Mouse (Mus musculus): Measurements from ENCODE around the gene Fyb.

The Fyb gene

GRCm38 (mm10) chr15:6522653-6523167 is at the start of gene Fyb:
Gene Fyb, plus strand, starts transcription at chr15:6522853.
- Histone ChIP-seq H3K4me1 (replicated peaks; ENCODE audit: low read depth, low read length) (no peaks in the 10 kb centered on the region), H3K27me3 (ENCODE audit: insufficient read depth, low read length) (no peaks in the 10 kb centered on the region), H3K36me3 (ENCODE audit: insufficient read depth, low read length) (no peaks in the 10 kb centered on the region), H3K4me3 (replicated peaks; ENCODE audit: low read length) (no peak within 1 kb of the TSS), H3K9me3 (ENCODE audit: low read length) (peaks cover 11% of the 10 kb centered on the region)
- TF ChIP-seq NANOG (IDR thresholded peaks at IDR 0.05; ENCODE audit: borderline replicate concordance, low read length) (no peak), POU5F1 (IDR thresholded peaks at IDR 0.05; ENCODE audit: borderline replicate concordance, low read length) (no peak), CTCF (conservative IDR thresholded peaks at IDR 0.05; ENCODE audit: low read length) (no peak)

GRCm38 (mm10) chr15:6483561-6483960 is 39.1 kb upstream of the Fyb start:
- TF ChIP-seq CTCF (conservative IDR thresholded peaks at IDR 0.05; ENCODE audit: low read length) (no peak), POU5F1 (IDR thresholded peaks at IDR 0.05; ENCODE audit: borderline replicate concordance, low read length) (no peak), NANOG (IDR thresholded peaks at IDR 0.05; ENCODE audit: borderline replicate concordance, low read length) (no peak)
- no peaks in the 10 kb centered on the region for H3K4me1 ChIP-seq (replicated peaks; ENCODE audit: low read depth, low read length)
- H3K27me3 ChIP-seq (ENCODE audit: insufficient read depth, low read length) = no peaks in the 10 kb centered on the region
- no peak overlapping the region for H3K4me3 ChIP-seq (replicated peaks; ENCODE audit: low read length)
- no peaks in the 10 kb centered on the region for H3K9me3 ChIP-seq (ENCODE audit: low read length)
- no peaks in the 10 kb centered on the region for H3K36me3 ChIP-seq (ENCODE audit: insufficient read depth, low read length)

GRCm38 (mm10) chr15:6492386-6492785 is 30.3 kb upstream of the Fyb start:
- TF ChIP-seq CTCF (conservative IDR thresholded peaks at IDR 0.05; ENCODE audit: low read length) = no peak
- TF ChIP-seq POU5F1 (IDR thresholded peaks at IDR 0.05; ENCODE audit: borderline replicate concordance, low read length) = no peak
- no peak for TF ChIP-seq NANOG (IDR thresholded peaks at IDR 0.05; ENCODE audit: borderline replicate concordance, low read length)
- Histone ChIP-seq H3K4me3 (replicated peaks; ENCODE audit: low read length) (no peak overlapping the region), H3K4me1 (replicated peaks; ENCODE audit: low read depth, low read length) (no peaks in the 10 kb centered on the region), H3K9me3 (ENCODE audit: low read length) (no peaks in the 10 kb centered on the region), H3K27me3 (ENCODE audit: insufficient read depth, low read length) (no peaks in the 10 kb centered on the region), H3K36me3 (ENCODE audit: insufficient read depth, low read length) (no peaks in the 10 kb centered on the region)

- Histone ChIP-seq H3K9me3 (ENCODE audit: low read length) (no peaks in the 10 kb centered on the region), H3K4me1 (replicated peaks; ENCODE audit: low read depth, low read length) (no peaks in the 10 kb centered on the region), H3K4me3 (replicated peaks; ENCODE audit: low read length) (no peak overlapping the region), H3K36me3 (ENCODE audit: insufficient read depth, low read length) (no peaks in the 10 kb centered on the region), H3K27me3 (ENCODE audit: insufficient read depth, low read length) (no peaks in the 10 kb centered on the region)
- no peak for TF ChIP-seq NANOG (IDR thresholded peaks at IDR 0.05; ENCODE audit: borderline replicate concordance, low read length)
- TF ChIP-seq CTCF (conservative IDR thresholded peaks at IDR 0.05; ENCODE audit: low read length) = no peak
- TF ChIP-seq POU5F1 (IDR thresholded peaks at IDR 0.05; ENCODE audit: borderline replicate concordance, low read length) = no peak
Measured at GRCm38 (mm10) chr15:6498396-6499070, 24.1 kb upstream of the Fyb start.

- Histone ChIP-seq H3K9me3 (ENCODE audit: low read length) (no peaks in the 10 kb centered on the region), H3K4me3 (replicated peaks; ENCODE audit: low read length) (no peak overlapping the region), H3K27me3 (ENCODE audit: insufficient read depth, low read length) (no peaks in the 10 kb centered on the region), H3K36me3 (ENCODE audit: insufficient read depth, low read length) (no peaks in the 10 kb centered on the region), H3K4me1 (replicated peaks; ENCODE audit: low read depth, low read length) (no peaks in the 10 kb centered on the region)
- TF ChIP-seq CTCF (conservative IDR thresholded peaks at IDR 0.05; ENCODE audit: low read length) = no peak
Measured at GRCm38 (mm10) chr15:6500787-6501186, 21.9 kb upstream of the Fyb start.

- Histone ChIP-seq H3K4me3 (replicated peaks; ENCODE audit: low read length) (no peak overlapping the region), H3K4me1 (replicated peaks; ENCODE audit: low read depth, low read length) (no peaks in the 10 kb centered on the region), H3K27me3 (ENCODE audit: insufficient read depth, low read length) (no peaks in the 10 kb centered on the region), H3K9me3 (ENCODE audit: low read length) (peaks cover 17% of the 10 kb centered on the region), H3K36me3 (ENCODE audit: insufficient read depth, low read length) (no peaks in the 10 kb centered on the region)
- TF ChIP-seq POU5F1 (IDR thresholded peaks at IDR 0.05; ENCODE audit: borderline replicate concordance, low read length) (no peak), NANOG (IDR thresholded peaks at IDR 0.05; ENCODE audit: borderline replicate concordance, low read length) (no peak), CTCF (conservative IDR thresholded peaks at IDR 0.05; ENCODE audit: low read length) (no peak)
Measured at GRCm38 (mm10) chr15:6517525-6517924, 5.1 kb upstream of the Fyb start.

GRCm38 (mm10) chr15:6519417-6520255 is 3.0 kb upstream of the Fyb start:
- Histone ChIP-seq H3K4me3 (replicated peaks; ENCODE audit: low read length) (no peak overlapping the region), H3K4me1 (replicated peaks; ENCODE audit: low read depth, low read length) (no peaks in the 10 kb centered on the region)
- TF ChIP-seq POU5F1 (IDR thresholded peaks at IDR 0.05; ENCODE audit: borderline replicate concordance, low read length) (no peak), NANOG (IDR thresholded peaks at IDR 0.05; ENCODE audit: borderline replicate concordance, low read length) (no peak), CTCF (conservative IDR thresholded peaks at IDR 0.05; ENCODE audit: low read length) (no peak)

GRCm38 (mm10) chr15:6520505-6521155 is 2.0 kb upstream of the Fyb start:
- Histone ChIP-seq H3K36me3 (ENCODE audit: insufficient read depth, low read length) (no peaks in the 10 kb centered on the region), H3K9me3 (ENCODE audit: low read length) (peaks cover 19% of the 10 kb centered on the region), H3K4me1 (replicated peaks; ENCODE audit: low read depth, low read length) (no peaks in the 10 kb centered on the region), H3K27me3 (ENCODE audit: insufficient read depth, low read length) (no peaks in the 10 kb centered on the region), H3K4me3 (replicated peaks; ENCODE audit: low read length) (no peak overlapping the region)
- TF ChIP-seq POU5F1 (IDR thresholded peaks at IDR 0.05; ENCODE audit: borderline replicate concordance, low read length) = no peak
- no peak for TF ChIP-seq CTCF (conservative IDR thresholded peaks at IDR 0.05; ENCODE audit: low read length)

More at GRCm38 (mm10) chr15:6519417-6520255, 3.0 kb upstream of the Fyb start:
- H3K36me3 ChIP-seq (ENCODE audit: insufficient read depth, low read length) = no peaks in the 10 kb centered on the region
- H3K27me3 ChIP-seq (ENCODE audit: insufficient read depth, low read length) = no peaks in the 10 kb centered on the region
- peaks cover 22% of the 10 kb centered on the region for H3K9me3 ChIP-seq (ENCODE audit: low read length)
